Mouse (Mus musculus) kidney, adult 10 weeks (tissue): ENCODE results near the gene Hnrnpab. TPM values are rescaled to one million over a fixed set of nuclear protein-coding genes. Genes with fewer than 3 reads are reported as not detected.

Experiments
- polyA plus RNA-seq: library from polyadenylated mRNA; stranded (reverse); fragments of 350-450 nt; fragmentation: Illumina TruSeq; extraction: RNeasy Lipid Tissue Mini Kit (QIAGEN cat#74804); gene quantifications from one replicate; pipeline ENCODE4 v1.2.3, GENCODE M21; 2014; ENCODE audit warnings: low read depth, low replicate concordance

Hnrnpab gene
- polyA plus RNA-seq, result 240 TPM

GRCm38 (mm10) chr11:51606447-51607095 lies at the start of gene Hnrnpab:
Gene Hnrnpab (minus strand): TSS chr11:51606847.

GRCm38 (mm10) chr11:51650691-51651515 lies 44.3 kb upstream of the Hnrnpab start, which contains the start of the genes N4bp3 and D930048N14Rik:
Gene N4bp3 (minus strand): TSS chr11:51650842.
Gene D930048N14Rik (plus strand): TSS chr11:51650954.

GRCm38 (mm10) chr11:51635525-51636322 lies 29.1 kb upstream of the Hnrnpab start, which contains the start of gene Rmnd5b:
Gene Rmnd5b (minus strand): TSS chr11:51635896.

GRCm38 (mm10) chr11:51619409-51620060 lies 12.9 kb upstream of the Hnrnpab start, which contains the start of gene Nhp2:
Gene Nhp2 (plus strand): TSS chr11:51619735.

GRCm38 (mm10) chr11:51584431-51585248 lies 22.0 kb downstream of the Hnrnpab start, which contains the start of gene Phykpl:
Gene Phykpl (plus strand): TSS chr11:51584757.

Other genes starting within 250 kb of the Hnrnpab start
- 15.7 TPM for gene Phykpl, start 22.1 kb downstream of the Hnrnpab start, polyA plus RNA-seq
- gene Nhp2, start 12.9 kb upstream of the Hnrnpab start, polyA plus RNA-seq, result 1.2 TPM
- 8.2 TPM for gene Rmnd5b, start 29.0 kb upstream of the Hnrnpab start, polyA plus RNA-seq
- not detected for gene N4bp3, start 44.0 kb upstream of the Hnrnpab start, polyA plus RNA-seq
- gene D930048N14Rik, start 44.1 kb upstream of the Hnrnpab start, polyA plus RNA-seq, result 1.6 TPM
- gene 0610009B22Rik, start 82.0 kb upstream of the Hnrnpab start, polyA plus RNA-seq, result 103 TPM
- gene Sec24a, start 156.8 kb upstream of the Hnrnpab start, polyA plus RNA-seq, result 28.0 TPM
- gene Sar1b, start 156.8 kb upstream of the Hnrnpab start, polyA plus RNA-seq, result 348 TPM